Mouse (Mus musculus): ENCODE data around the gene Cflar.

- TF ChIP-seq CTCF (IDR thresholded peaks at IDR 0.05; ENCODE audit: low read depth) (no peak), EP300 (optimal IDR thresholded peaks at IDR 0.05) (no peak)
Observed at GRCm38 (mm10) chr1:58716883-58717220, 5.5 kb downstream of the Cflar start.
